Comparison of ENCODE assay signal across 9 mouse cellular contexts in the genomic region with DNA sequence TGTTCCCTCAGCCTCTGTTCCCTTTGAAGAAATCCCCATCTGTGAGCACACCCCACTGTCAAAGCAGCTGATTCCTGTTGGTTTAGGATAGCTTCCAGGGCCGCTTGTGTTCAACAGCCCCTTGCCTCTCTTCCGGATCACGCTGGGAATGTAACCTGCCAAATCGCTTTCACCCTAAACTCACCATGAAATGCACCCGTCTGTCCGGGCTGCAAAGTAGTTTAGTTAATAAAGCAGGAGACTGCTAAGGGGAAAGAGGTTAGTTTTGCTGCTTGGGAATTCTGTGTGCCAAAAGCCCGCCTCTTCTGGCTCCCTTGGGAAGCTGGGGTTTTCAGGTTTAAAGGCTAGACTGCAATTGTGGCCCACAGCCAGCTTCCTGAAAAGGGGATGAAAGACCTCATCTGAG.
DNase-seq lines count a peak whose midpoint lies in the region; ATAC-seq lines count a peak whose summit lies in the region.
"Had no signal": no experiment of that assay in that cellular context is flagged by ENCODE, and none has a peak within 500 bp of the region (broad histone marks: within the 10 kb centered on the region; RNA-seq: fewer than 3 reads in every experiment).

No protein-coding gene starts in this region.

- H3K9me3 ChIP-seq in neural tube, embryonic 15.5 days (replicated peaks) = no peaks in the 10 kb centered on the region
- H3K9me3 ChIP-seq: liver, embryonic 15.5 days had no signal

- H3K27ac ChIP-seq in neural tube, embryonic 15.5 days (replicated peaks) = no peak overlapping the region
- H3K27ac ChIP-seq: liver, embryonic 15.5 days had no signal

- H3K4me3 ChIP-seq in neural tube, embryonic 15.5 days (replicated peaks) = no peak overlapping the region
- H3K4me3 ChIP-seq: liver, embryonic 15.5 days had no signal

- H3K9ac ChIP-seq in neural tube, embryonic 15.5 days (replicated peaks) = no peak overlapping the region
- H3K9ac ChIP-seq: liver, embryonic 15.5 days had no signal

- H3K36me3 ChIP-seq in neural tube, embryonic 15.5 days = no peaks in the 10 kb centered on the region
- H3K36me3 ChIP-seq: liver, embryonic 15.5 days had no signal

- peak overlapping the region; percentile 22; the same call in 1 of the 2 replicates for H3K4me2 ChIP-seq in neural tube, embryonic 15.5 days
- H3K4me2 ChIP-seq: liver, embryonic 15.5 days had no signal

- 7% methylated on average over 7 of the region's 7 CpGs for WGBS in neural tube, embryonic 15.5 days

- peaks cover 5% of the 10 kb centered on the region; the same call in 1 of the 2 replicates for H3K4me1 ChIP-seq in neural tube, embryonic 15.5 days
- H3K4me1 ChIP-seq: liver, embryonic 15.5 days had no signal

- intact Hi-C loops in heart, postnatal 10 days (cut with DNase I) = no loop called here

- peak; percentile 59; the same call in 1 of the 2 replicates for ATAC-seq in neural tube, embryonic 15.5 days (ENCODE audit: low FRiP score)

- DNase-seq in adrenal gland, adult 2 months = peak; percentile 42
- DNase-seq in adrenal gland, adult 8-10 months = no peak
- DNase-seq in right cerebral cortex, postnatal 14 days = peak; percentile 8
- no peak for DNase-seq in right cerebral cortex, adult 18-20 months
- peak; percentile 47 to 66 for DNase-seq in heart, postnatal 10 days
- peak; percentile 13 to 44 for DNase-seq in layer of hippocampus, adult 18-20 months (ENCODE audit: low spot score in 2 of 2)
- no peak for DNase-seq in thymus, postnatal 25 days

- no peaks in the 10 kb centered on the region for H3K27me3 ChIP-seq in neural tube, embryonic 15.5 days (replicated peaks)
- H3K27me3 ChIP-seq: liver, embryonic 15.5 days had no signal

Comparison
In these comparisons a context has a peak if more than half of its experiments do, and no peak if none do; other contexts are left out.
1. DNase-seq: peak in adrenal gland, adult 2 months (single experiment), right cerebral cortex, postnatal 14 days (single experiment), heart, postnatal 10 days (2 of 2) and layer of hippocampus, adult 18-20 months (2 of 2); none in adrenal gland, adult 8-10 months (single experiment), right cerebral cortex, adult 18-20 months (single experiment) and thymus, postnatal 25 days (single experiment).